In the genomic region with DNA sequence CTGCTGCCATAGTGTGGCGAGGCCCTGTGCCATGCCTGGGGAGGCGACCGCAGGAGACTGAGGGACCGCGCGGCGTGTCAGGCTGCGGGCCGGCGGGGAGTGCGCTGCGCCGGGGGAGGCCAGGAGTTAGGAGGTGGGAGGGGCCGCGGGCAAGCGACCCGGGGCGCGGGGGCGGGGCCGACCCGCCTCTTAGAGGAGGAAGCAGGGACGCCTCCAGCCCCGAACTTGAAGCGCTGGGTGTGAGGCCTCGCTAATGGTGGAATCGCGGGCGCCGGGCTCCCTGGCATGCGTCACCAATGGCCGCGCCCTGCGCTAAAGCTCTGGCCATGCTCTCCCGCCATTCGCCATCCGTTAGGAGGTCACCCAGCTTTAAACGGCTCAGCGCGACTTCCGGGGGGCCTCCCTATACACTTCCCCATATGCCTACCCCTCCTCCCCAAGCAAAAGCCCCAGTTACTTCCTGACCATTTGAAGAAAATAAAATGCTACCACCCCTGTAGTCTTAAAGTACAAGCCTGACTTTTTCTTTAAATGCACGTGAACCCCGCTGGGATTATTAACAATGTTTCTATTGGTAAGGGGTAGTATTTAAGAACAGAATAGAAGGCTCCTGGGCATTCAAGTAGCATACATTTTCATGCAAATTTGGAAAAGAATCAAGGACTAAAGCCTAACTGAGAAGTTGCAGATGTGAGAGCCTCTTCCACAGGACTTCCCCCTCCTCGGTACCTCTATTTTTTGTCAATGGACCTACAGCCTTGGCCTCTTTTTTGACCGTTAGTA, we compare ENCODE assay signal across 8 mouse cellular contexts. TPM values are rescaled to one million over a fixed set of nuclear protein-coding genes. Genes with fewer than 3 reads are reported as not detected.
DNase-seq lines count a peak whose midpoint lies in the region; ATAC-seq and TF ChIP-seq lines count a peak whose summit lies in the region.

A gene (minus strand): TSS at position 344 of the 783 bp plus-strand sequence.

- peak within 1 kb of the TSS; percentile 54 for H3K4me3 ChIP-seq in cortical plate, adult 2 months (ENCODE audit: insufficient read depth, low read length)
- H3K4me3 ChIP-seq in midbrain, embryonic 11.5 days (ENCODE audit: low read depth, low read length): peak within 1 kb of the TSS; percentile 61
- H3K4me3 ChIP-seq in small intestine, adult 2 months (ENCODE audit: low read depth, low read length): peak within 1 kb of the TSS; percentile 87

- intact Hi-C loops in left cerebral cortex, postnatal 4 days (cut with DNase I): loop anchor here (5.0 kb wide), 1 partner anchor 105 kb away; a partner anchor contains a TSS

- no peak for TF ChIP-seq POLR2A in cortical plate, adult 2 months (IDR thresholded peaks at IDR 0.05; ENCODE audit: extremely low read depth, insufficient read depth, low read length)
- TF ChIP-seq POLR2A in small intestine, adult 2 months (IDR thresholded peaks at IDR 0.05; ENCODE audit: low read depth, low read length): no peak

- H3K9me3 ChIP-seq in midbrain, embryonic 11.5 days (ENCODE audit: control insufficient read depth, low read length): no peaks in the 10 kb centered on the region

- peak within 1 kb of the TSS; percentile 44 for H3K4me2 ChIP-seq in midbrain, embryonic 11.5 days

- no peaks in the 10 kb centered on the region for H3K36me3 ChIP-seq in midbrain, embryonic 11.5 days (ENCODE audit: control insufficient read depth, insufficient read depth, low read length)
- H3K36me3 ChIP-seq in small intestine, adult 2 months (ENCODE audit: control insufficient read depth, insufficient read depth, low read length): no peaks in the 10 kb centered on the region

- peak within 1 kb of the TSS; percentile 81 for H3K27ac ChIP-seq in cortical plate, adult 2 months (ENCODE audit: insufficient read depth, low read length)
- peak within 1 kb of the TSS; percentile 80 for H3K27ac ChIP-seq in midbrain, embryonic 11.5 days (ENCODE audit: low read depth, low read length)
- H3K27ac ChIP-seq in small intestine, adult 2 months (ENCODE audit: insufficient read depth, low read depth, low read length): no peak within 1 kb of the TSS

- peaks cover 3% of the 10 kb centered on the region; the same call in 1 of the 2 replicates for H3K4me1 ChIP-seq in cortical plate, adult 2 months (ENCODE audit: control insufficient read depth, insufficient read depth, low read length)
- peaks cover 6% of the 10 kb centered on the region; the same call in 1 of the 2 replicates for H3K4me1 ChIP-seq in midbrain, embryonic 11.5 days (ENCODE audit: control insufficient read depth, insufficient read depth, low read length)
- no peaks in the 10 kb centered on the region for H3K4me1 ChIP-seq in small intestine, adult 2 months (ENCODE audit: control insufficient read depth, insufficient read depth, insufficient read length, low read length)

- TF ChIP-seq CTCF in cortical plate, adult 2 months (IDR thresholded peaks at IDR 0.05; ENCODE audit: extremely low read depth, insufficient read depth, low read length): no peak
- no peak for TF ChIP-seq CTCF in small intestine, adult 2 months (IDR thresholded peaks at IDR 0.05; ENCODE audit: extremely low read depth, insufficient read length, insufficient replicate concordance, low read depth, low read length)

- peak; percentile 53 for ATAC-seq in cerebellum, adult (ENCODE audit: insufficient number of reproducible peaks, low FRiP score, low TSS enrichment)
- peak; percentile 73 for ATAC-seq in inflammation-experienced regulatory T-cells, adult 6 months
- peak; percentile 90 for ATAC-seq in midbrain, embryonic 11.5 days (ENCODE audit: low FRiP score)

- DNase-seq in cerebellum, adult 9-11 months: no peak
- DNase-seq in gastrocnemius, postnatal 10 days: peak; percentile 61
- DNase-seq in left cerebral cortex, postnatal 4 days: peak; percentile 73
- peak; percentile 94 for DNase-seq in midbrain, embryonic 11.5 days (ENCODE audit: low spot score, missing footprints)

- 13% methylated on average over 38 of the region's 45 CpGs for WGBS in midbrain, embryonic 11.5 days
- WGBS in small intestine, adult 2 months: 22% methylated on average over 35 of the region's 45 CpGs

- peak within 1 kb of the TSS; percentile 87 for H3K9ac ChIP-seq in midbrain, embryonic 11.5 days (ENCODE audit: low read length)

- no peaks in the 10 kb centered on the region for H3K27me3 ChIP-seq in midbrain, embryonic 11.5 days (ENCODE audit: control insufficient read depth, insufficient read depth, low read length)
- H3K27me3 ChIP-seq in small intestine, adult 2 months (ENCODE audit: control insufficient read depth, insufficient read depth, low read length): no peaks in the 10 kb centered on the region; the same call in 1 of the 2 replicates

RNA-seq across cellular contexts. Expression of the gene that starts here (rescaled TPM):
- 66.2 and 70.1 TPM in 2 replicates for polyA plus RNA-seq in cortical plate, adult 2 months (2012; rRNA removed)
- 10 to 100 TPM; 44.4 to 49.1 TPM for total RNA-seq in gastrocnemius, postnatal 10 days (2021)
- 10 to 100 TPM; 60.3 to 89.5 (median 66.0) TPM for polyA plus RNA-seq in inflammation-experienced regulatory T-cells, adult 6 months (2017; shearing (Covaris generic))
- total RNA-seq in left cerebral cortex, postnatal 4 days (2021): 100 to 1,000 TPM; 119 to 129 TPM
- 112 and 118 TPM in 2 replicates for polyA plus RNA-seq in midbrain, embryonic 11.5 days (2014; fragmentation: Nextera tagmentation; extraction: Ambion mirVana)
- polyA plus RNA-seq in small intestine, adult 2 months (2012; rRNA removed): 5.4 and 5.5 TPM in 2 replicates
